Mouse (Mus musculus): ENCODE results near the gene L3mbtl1. TPM values are rescaled to one million over a fixed set of nuclear protein-coding genes. Genes with fewer than 3 reads are reported as not detected.

Gene L3mbtl1
- not detected for polyA plus RNA-seq (2017; shearing (Covaris generic))

DNA sequence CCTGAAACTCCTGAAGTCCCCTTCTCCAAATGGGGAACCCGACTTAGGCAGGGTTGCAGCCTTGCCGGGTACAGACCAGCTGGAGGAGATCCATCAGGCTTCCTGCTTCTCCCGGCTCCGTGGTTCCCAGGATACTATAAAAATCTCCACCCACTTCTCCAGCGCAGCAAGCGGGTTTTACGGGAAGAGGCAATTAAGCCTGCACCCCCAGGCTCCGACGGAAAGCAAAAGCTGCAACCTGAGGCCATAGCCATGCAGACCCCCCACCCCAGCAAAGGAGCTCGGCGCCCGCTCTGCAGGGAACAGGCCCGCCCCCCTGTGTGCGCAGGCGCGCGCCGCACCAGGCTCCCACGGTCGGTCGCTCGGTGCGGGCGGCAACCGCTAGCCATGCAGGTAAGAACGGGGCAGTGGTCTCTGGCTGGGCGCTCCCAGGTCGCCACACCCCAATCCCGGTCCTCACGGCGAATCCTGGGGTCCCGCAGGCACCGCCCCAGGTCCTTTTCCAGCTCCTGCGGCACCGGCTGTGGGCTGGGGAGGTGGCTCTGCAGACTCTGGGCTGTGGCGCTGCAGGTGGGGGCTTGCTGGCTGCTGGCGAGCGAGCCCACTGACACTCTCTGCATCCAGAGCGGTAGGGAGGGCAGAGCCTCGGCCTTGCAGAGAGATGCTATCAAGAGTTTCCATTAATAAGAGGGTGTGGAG, at the start of gene L3mbtl1:
Gene L3mbtl1, plus strand, starts transcription at position 325 of the 699 bp plus-strand sequence.

DNA sequence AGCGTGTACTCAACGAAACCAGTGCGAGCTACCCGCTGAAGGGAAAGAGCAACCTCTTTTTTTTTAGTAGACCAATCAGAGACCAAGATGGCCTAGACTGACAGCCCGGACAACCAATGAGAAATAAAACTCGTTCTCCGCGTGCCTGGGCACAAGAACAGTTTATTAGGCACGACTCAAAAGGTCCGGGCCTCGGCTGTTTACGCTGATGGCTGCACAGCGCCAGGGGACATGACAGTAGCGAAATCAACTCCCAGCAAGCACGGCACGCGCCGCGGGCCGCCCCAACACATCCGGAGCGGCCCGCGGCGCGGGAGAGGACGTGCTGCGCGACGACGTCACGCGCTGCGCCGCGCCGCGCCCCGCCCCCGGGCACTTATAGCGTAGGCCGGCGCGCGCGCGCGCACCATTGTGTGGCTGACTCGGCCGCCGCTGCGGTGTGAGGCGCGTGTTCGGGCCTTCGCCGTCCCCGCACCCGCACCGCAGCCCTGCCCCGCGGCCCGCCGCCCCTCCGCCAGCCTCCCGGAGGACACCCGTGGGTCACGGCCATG, 12.1 kb upstream of the L3mbtl1 start, which contains the start of gene Srsf6:
Gene Srsf6, plus strand, starts transcription at position 406 of the 551 bp plus-strand sequence.

GRCm38 (mm10) chr2:162987218-162987617, 43.9 kb downstream of the L3mbtl1 start, which contains the start of gene Sgk2:
Gene Sgk2 (plus strand): TSS chr2:162987330.

DNA sequence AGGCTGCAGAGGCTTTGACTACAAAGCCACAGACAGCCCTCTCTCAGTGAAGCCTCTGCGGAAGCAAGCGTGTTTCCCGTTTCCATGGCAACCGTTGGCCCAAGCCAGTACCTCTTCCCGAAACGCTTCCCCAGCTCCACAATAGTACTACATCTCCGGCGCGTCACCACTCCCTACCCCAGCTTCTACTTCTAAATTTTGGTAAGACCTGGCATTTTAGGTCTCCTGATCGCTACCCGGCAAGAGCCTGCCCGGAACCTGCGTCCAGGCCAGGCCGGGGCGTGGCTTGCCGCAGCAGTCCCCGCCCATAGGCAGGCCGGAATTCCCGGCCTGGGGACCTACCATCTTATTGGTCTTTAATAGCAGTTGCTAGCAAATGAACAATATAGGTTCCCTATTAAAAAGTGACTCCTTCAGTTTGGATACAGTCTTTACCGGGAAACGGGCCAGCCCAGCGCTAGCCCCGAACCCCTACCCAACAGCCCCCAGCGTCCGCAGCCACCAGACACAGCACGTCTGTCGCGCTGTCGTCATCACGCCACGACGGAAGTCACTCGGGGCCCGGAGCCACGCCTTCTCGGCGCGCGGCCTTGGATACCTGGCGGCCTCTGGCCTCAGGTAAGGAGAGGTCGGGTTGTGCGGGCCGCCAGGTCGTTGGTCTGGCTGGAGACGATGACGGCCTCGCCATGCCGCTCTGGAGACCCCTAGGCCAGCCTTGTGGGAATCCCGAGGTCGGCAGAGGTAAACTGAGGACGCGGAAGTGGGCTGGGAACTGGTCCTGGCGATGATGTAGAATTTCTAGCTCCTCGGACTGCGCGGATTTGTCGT, 73.9 kb downstream of the L3mbtl1 start, which contains the start of gene Ift52:
Gene Ift52, plus strand, starts transcription at position 439 of the 828 bp plus-strand sequence.

Other genes starting within 250 kb of the L3mbtl1 start
- 86.2 TPM for gene Srsf6, start 11.9 kb upstream of the L3mbtl1 start, polyA plus RNA-seq (2017; shearing (Covaris generic))
- gene Sgk2, start 43.9 kb downstream of the L3mbtl1 start, polyA plus RNA-seq (2017; shearing (Covaris generic)) = not detected
- 31.0 TPM for gene Ift52, start 73.9 kb downstream of the L3mbtl1 start, polyA plus RNA-seq (2017; shearing (Covaris generic))
- gene Mybl2, start 111.2 kb downstream of the L3mbtl1 start, polyA plus RNA-seq (2017; shearing (Covaris generic)) = 2.5 TPM
- gene Gtsf1l, start 144.4 kb downstream of the L3mbtl1 start, polyA plus RNA-seq (2017; shearing (Covaris generic)) = not detected

All from effector memory CD4-positive, alpha-beta T cell, adult 5 months (primary cell).